Comparison of ENCODE assay signal across 8 mouse cellular contexts in genomic region chr7:63671904-63672303, GRCm38 (mm10).
DNase-seq lines count a peak whose midpoint lies in the region; ATAC-seq and TF ChIP-seq lines count a peak whose summit lies in the region.

No protein-coding gene starts in this region.

- WGBS in forebrain, embryonic 10.5 days = 12% methylated on average over 3 of the region's 3 CpGs
- 20% methylated on average over 3 of the region's 3 CpGs for WGBS in hindbrain, embryonic 10.5 days
- WGBS in lung, postnatal 0 days = 19% methylated on average over 3 of the region's 3 CpGs

- H3K9me3 ChIP-seq in ES-E14 (ENCODE audit: control insufficient read depth, insufficient read depth, low read depth, low read length) = no peaks in the 10 kb centered on the region
- no peaks in the 10 kb centered on the region for H3K9me3 ChIP-seq in forebrain, embryonic 10.5 days
- no peaks in the 10 kb centered on the region for H3K9me3 ChIP-seq in hindbrain, embryonic 10.5 days
- no peaks in the 10 kb centered on the region for H3K9me3 ChIP-seq in lung, postnatal 0 days (ENCODE audit: low read length)

- in situ Hi-C loops in ES-E14 (cut with MboI; ENCODE audit: low sequenced_read_pairs in 2 of 2, unreplicated experiment in 2 of 2) = no loop called here

- peak; percentile 41 for DNase-seq in ES-E14 (ENCODE audit: low read depth, low spot score)
- DNase-seq in forebrain, embryonic 10.5 days (ENCODE audit: extremely low spot score, low spot score) = peak; percentile 33
- DNase-seq in hindbrain, embryonic 10.5 days (ENCODE audit: low spot score) = peak; percentile 54
- DNase-seq in layer of hippocampus, adult 8-10 months (ENCODE audit: low spot score in 2 of 2) = peak; percentile 81 to 85
- peak; percentile 70 for DNase-seq in lung, postnatal 0 days (ENCODE audit: low spot score)
- peak; percentile 91 for DNase-seq in right cerebral cortex, adult 18-20 months

- H3K4me1 ChIP-seq in ES-E14 (ENCODE audit: control insufficient read depth in 2 of 2, insufficient read depth in 2 of 2, low read length in 2 of 2, poor library complexity in 1 of 2) = no peaks in the 10 kb centered on the region
- H3K4me1 ChIP-seq in bone marrow macrophage, adult 2 months (ENCODE audit: control insufficient read depth, insufficient read depth, low read length) = no peaks in the 10 kb centered on the region
- no peaks in the 10 kb centered on the region for H3K4me1 ChIP-seq in forebrain, embryonic 10.5 days
- no peaks in the 10 kb centered on the region for H3K4me1 ChIP-seq in hindbrain, embryonic 10.5 days (replicated peaks)
- H3K4me1 ChIP-seq in lung, postnatal 0 days (ENCODE audit: insufficient read depth, low read depth, low read length) = no peaks in the 10 kb centered on the region

- no peak for TF ChIP-seq POLR2A in bone marrow macrophage, adult 2 months (IDR thresholded peaks at IDR 0.05; ENCODE audit: borderline replicate concordance, low read depth, low read length)

- TF ChIP-seq CTCF in bone marrow macrophage, adult 2 months (IDR thresholded peaks at IDR 0.05; ENCODE audit: low read depth, low read length) = peak; percentile 75
- TF ChIP-seq CTCF in lung, postnatal 0 days (IDR thresholded peaks at IDR 0.05) = peak; percentile 79

- H3K4me3 ChIP-seq in ES-E14 (ENCODE audit: insufficient read depth in 1 of 2, low read depth in 1 of 2, low read length in 2 of 2, poor library complexity in 1 of 2, severe bottlenecking in 1 of 2) = no peak overlapping the region
- H3K4me3 ChIP-seq in bone marrow macrophage, adult 2 months (ENCODE audit: insufficient read depth, low read length) = no peak overlapping the region
- no peak overlapping the region for H3K4me3 ChIP-seq in forebrain, embryonic 10.5 days
- no peak overlapping the region for H3K4me3 ChIP-seq in hindbrain, embryonic 10.5 days
- no peak overlapping the region for H3K4me3 ChIP-seq in lung, postnatal 0 days (ENCODE audit: low read depth, low read length)

- ATAC-seq in lung, postnatal 0 days = no peak
- no peak for ATAC-seq in activated CD4-positive, CD25-positive, alpha-beta regulatory T cell, adult 4 months

- H3K36me3 ChIP-seq in ES-E14 (ENCODE audit: control insufficient read depth, insufficient read depth, low read length, poor library complexity, severe bottlenecking) = no peaks in the 10 kb centered on the region
- no peaks in the 10 kb centered on the region for H3K36me3 ChIP-seq in forebrain, embryonic 10.5 days (replicated peaks)
- H3K36me3 ChIP-seq in hindbrain, embryonic 10.5 days = no peaks in the 10 kb centered on the region
- H3K36me3 ChIP-seq in lung, postnatal 0 days (ENCODE audit: insufficient read depth, low read length) = no peaks in the 10 kb centered on the region

- H3K27me3 ChIP-seq in forebrain, embryonic 10.5 days (ENCODE audit: poor library complexity, severe bottlenecking) = no peaks in the 10 kb centered on the region
- H3K27me3 ChIP-seq in hindbrain, embryonic 10.5 days (ENCODE audit: insufficient read depth, poor library complexity, severe bottlenecking) = no peaks in the 10 kb centered on the region
- H3K27me3 ChIP-seq in lung, postnatal 0 days (replicated peaks; ENCODE audit: insufficient read depth, low read length) = no peaks in the 10 kb centered on the region

- no peak for TF ChIP-seq EP300 in lung, postnatal 0 days (IDR thresholded peaks at IDR 0.05)

- H3K4me2 ChIP-seq in lung, postnatal 0 days (replicated peaks; ENCODE audit: low read depth, low read length) = no peak overlapping the region

- H3K9ac ChIP-seq in ES-E14 (ENCODE audit: insufficient read depth, low read depth, low read length, poor library complexity, severe bottlenecking) = no peak overlapping the region
- H3K9ac ChIP-seq in lung, postnatal 0 days (replicated peaks; ENCODE audit: low read depth) = no peak overlapping the region

- H3K27ac ChIP-seq in ES-E14 (ENCODE audit: insufficient read depth, low read depth, low read length, poor library complexity, severe bottlenecking) = no peak overlapping the region
- H3K27ac ChIP-seq in bone marrow macrophage, adult 2 months (ENCODE audit: insufficient read depth, low read depth, low read length) = no peak overlapping the region
- H3K27ac ChIP-seq in forebrain, embryonic 10.5 days = no peak overlapping the region
- H3K27ac ChIP-seq in hindbrain, embryonic 10.5 days = no peak overlapping the region
- H3K27ac ChIP-seq in lung, postnatal 0 days (ENCODE audit: low read length) = no peak overlapping the region

TF ChIP-seq in ES-E14, 5 proteins besides CTCF, POLR2A, EP300 and RAD21:
- TF ChIP-seq HCFC1 (IDR thresholded peaks at IDR 0.05; ENCODE audit: borderline replicate concordance, insufficient read depth, low read length) (no peak), ZC3H11A (IDR thresholded peaks at IDR 0.05; ENCODE audit: borderline replicate concordance, low read depth, low read length) (peak; percentile 29; the same call in 1 of the 2 replicates), CHD2 (IDR thresholded peaks at IDR 0.05; ENCODE audit: low read depth, low read length) (no peak)

Comparison
In these comparisons a context has a peak if more than half of its experiments do, and no peak if none do; other contexts are left out.
1. DNase-seq: peak in every context shown above with its lines; median percentile 91 in right cerebral cortex, adult 18-20 months; 83 in layer of hippocampus, adult 8-10 months; 70 in lung, postnatal 0 days; 54 in hindbrain, embryonic 10.5 days; 41 in ES-E14; 33 in forebrain, embryonic 10.5 days.